24 mouse cellular contexts compared by ENCODE assay signal in genomic region chr17:33829561-33829960, GRCm38 (mm10). TPM values are rescaled to one million over a fixed set of nuclear protein-coding genes. Genes with fewer than 3 reads are reported as not detected.
DNase-seq lines count a peak whose midpoint lies in the region; ATAC-seq and TF ChIP-seq lines count a peak whose summit lies in the region.
"Had no signal": no experiment of that assay in that cellular context is flagged by ENCODE, and none has a peak within 500 bp of the region (broad histone marks: within the 10 kb centered on the region; RNA-seq: fewer than 3 reads in every experiment).

No protein-coding gene starts in this region.

- no peak for ATAC-seq in heart, embryonic 13.5 days (ENCODE audit: extremely low read depth, insufficient number of reproducible peaks, low FRiP score, low TSS enrichment)
- ATAC-seq in liver, embryonic 12.5 days = no peak
- no peak for ATAC-seq in liver, embryonic 11.5 days (replicated peaks; ENCODE audit: low FRiP score)
- no peak for ATAC-seq in liver, postnatal 0 days

- peak overlapping the region; percentile 24; the same call in 1 of the 2 replicates for H3K9ac ChIP-seq in heart, embryonic 13.5 days
- no peak overlapping the region for H3K9ac ChIP-seq in liver, embryonic 12.5 days
- no peak overlapping the region for H3K9ac ChIP-seq in liver, embryonic 11.5 days (ENCODE audit: low read depth, low read length)
- no peak overlapping the region for H3K9ac ChIP-seq in liver, postnatal 0 days (replicated peaks)
- H3K9ac ChIP-seq: embryonic facial prominence, embryonic 15.5 days; limb, embryonic 15.5 days; midbrain, embryonic 12.5 days had no signal

- DNase-seq in adrenal gland, postnatal 10 days = peak; percentile 41
- no peak for DNase-seq in adrenal gland, adult 18-20 months (ENCODE audit: low spot score in 2 of 2)
- DNase-seq in heart, adult 8-10 months (ENCODE audit: low spot score) = no peak
- DNase-seq in liver, embryonic 11.5 days (ENCODE audit: low spot score) = no peak
- DNase-seq in liver, postnatal 0 days = no peak
- no peak for DNase-seq in retina, embryonic 14.5 days (ENCODE audit: low spot score)
- DNase-seq: thymus, adult 18-20 months had no signal

- H3K4me1 ChIP-seq in heart, embryonic 13.5 days = peaks cover 35% of the 10 kb centered on the region
- H3K4me1 ChIP-seq in liver, embryonic 12.5 days = peaks cover 18% of the 10 kb centered on the region
- peaks cover 10% of the 10 kb centered on the region for H3K4me1 ChIP-seq in liver, embryonic 11.5 days (replicated peaks; ENCODE audit: control insufficient read depth, insufficient read depth, low read length)
- peaks cover 19% of the 10 kb centered on the region for H3K4me1 ChIP-seq in liver, postnatal 0 days (ENCODE audit: insufficient read depth)

- TF ChIP-seq EP300 in liver, postnatal 0 days (IDR thresholded peaks at IDR 0.05; ENCODE audit: low read depth) = no peak

- no peaks in the 10 kb centered on the region for H3K9me3 ChIP-seq in heart, embryonic 13.5 days
- no peaks in the 10 kb centered on the region for H3K9me3 ChIP-seq in liver, embryonic 12.5 days (replicated peaks)
- H3K9me3 ChIP-seq in liver, embryonic 11.5 days (ENCODE audit: control insufficient read depth, low read length) = no peaks in the 10 kb centered on the region
- H3K9me3 ChIP-seq in liver, postnatal 0 days (ENCODE audit: low read length) = no peaks in the 10 kb centered on the region
- H3K9me3 ChIP-seq: embryonic facial prominence, embryonic 15.5 days; limb, embryonic 15.5 days; midbrain, embryonic 12.5 days had no signal

- peak overlapping the region; percentile 50; the same call in 1 of the 2 replicates for H3K27ac ChIP-seq in heart, embryonic 13.5 days (replicated peaks)
- 0 out of 2 replicates have a peak overlapping the region, but pooled peaks have one; percentile 57 for H3K27ac ChIP-seq in liver, embryonic 12.5 days
- H3K27ac ChIP-seq in liver, embryonic 11.5 days (ENCODE audit: low read depth, low read length) = no peak overlapping the region; the same call in 1 of the 2 replicates
- peak overlapping the region; percentile 66 for H3K27ac ChIP-seq in liver, postnatal 0 days (ENCODE audit: low read depth)
- H3K27ac ChIP-seq: embryonic facial prominence, embryonic 15.5 days; limb, embryonic 15.5 days; macrophage; midbrain, embryonic 12.5 days had no signal

- 90% methylated on average over 10 of the region's 10 CpGs for WGBS in heart, embryonic 13.5 days
- WGBS in liver, embryonic 12.5 days (ENCODE audit: insufficient replicate concordance) = 83% methylated on average over 10 of the region's 10 CpGs
- 87% methylated on average over 10 of the region's 10 CpGs for WGBS in liver, embryonic 11.5 days
- WGBS in liver, postnatal 0 days (ENCODE audit: insufficient replicate concordance) = 90% methylated on average over 10 of the region's 10 CpGs

- no peak overlapping the region for H3K4me3 ChIP-seq in heart, embryonic 13.5 days
- H3K4me3 ChIP-seq in liver, embryonic 12.5 days = no peak overlapping the region
- H3K4me3 ChIP-seq in liver, embryonic 11.5 days (ENCODE audit: low read depth, low read length) = no peak overlapping the region
- H3K4me3 ChIP-seq in liver, postnatal 0 days (ENCODE audit: low read depth, low read length) = no peak overlapping the region
- H3K4me3 ChIP-seq: embryonic facial prominence, embryonic 15.5 days; limb, embryonic 15.5 days; midbrain, embryonic 12.5 days had no signal

- H3K36me3 ChIP-seq in heart, embryonic 13.5 days = peaks cover 72% of the 10 kb centered on the region
- peaks cover 71% of the 10 kb centered on the region for H3K36me3 ChIP-seq in liver, embryonic 12.5 days
- peaks cover 26% of the 10 kb centered on the region for H3K36me3 ChIP-seq in liver, embryonic 11.5 days (ENCODE audit: control insufficient read depth, insufficient read depth, low read length)
- peaks cover 38% of the 10 kb centered on the region for H3K36me3 ChIP-seq in liver, postnatal 0 days (replicated peaks; ENCODE audit: insufficient read depth, low read length)

- no peak overlapping the region for H3K4me2 ChIP-seq in heart, embryonic 13.5 days
- H3K4me2 ChIP-seq in liver, embryonic 12.5 days = no peak overlapping the region
- H3K4me2 ChIP-seq in liver, embryonic 11.5 days = no peak overlapping the region
- H3K4me2 ChIP-seq in liver, postnatal 0 days (ENCODE audit: low read depth, low read length) = no peak overlapping the region
- H3K4me2 ChIP-seq: embryonic facial prominence, embryonic 15.5 days; limb, embryonic 15.5 days; midbrain, embryonic 12.5 days had no signal

- H3K27me3 ChIP-seq in heart, embryonic 13.5 days (replicated peaks) = no peaks in the 10 kb centered on the region
- H3K27me3 ChIP-seq in liver, embryonic 12.5 days (replicated peaks) = no peaks in the 10 kb centered on the region
- H3K27me3 ChIP-seq in liver, embryonic 11.5 days (replicated peaks; ENCODE audit: control insufficient read depth, insufficient read depth, low read length) = no peaks in the 10 kb centered on the region
- H3K27me3 ChIP-seq in liver, postnatal 0 days (ENCODE audit: insufficient read depth, low read length) = no peaks in the 10 kb centered on the region
- H3K27me3 ChIP-seq: embryonic facial prominence, embryonic 15.5 days; limb, embryonic 15.5 days; midbrain, embryonic 12.5 days had no signal

- TF ChIP-seq CTCF in liver, postnatal 0 days (IDR thresholded peaks at IDR 0.05; ENCODE audit: low read depth) = no peak

RNA-seq across cellular contexts. Expression of gene Ndufa7, which starts 5.2 kb away (rescaled TPM):
- 100 to 1,000 TPM; 564 to 570 TPM for total RNA-seq in adrenal gland, postnatal 10 days (2021)
- total RNA-seq in adrenal gland, adult 18-20 months (2021) = 100 to 1,000 TPM; 487 to 498 TPM
- 527 and 576 TPM in 2 replicates for polyA plus RNA-seq in heart, embryonic 13.5 days (2015; fragmentation: Nextera tagmentation; extraction: Ambion mirVana)
- total RNA-seq in heart, adult 8-10 months (2022) = 100 to 1,000 TPM; 676 to 749 (median 700) TPM
- polyA plus RNA-seq in liver, embryonic 12.5 days (2016; fragmentation: Nextera tagmentation; extraction: Ambion mirVana) = 296 and 311 TPM in 2 replicates
- polyA plus RNA-seq in liver, embryonic 11.5 days (2014; fragmentation: Nextera tagmentation; extraction: Ambion mirVana) = 390 and 411 TPM in 2 replicates
- 379 and 389 TPM in 2 replicates for polyA plus RNA-seq in liver, postnatal 0 days (2015; fragmentation: Nextera tagmentation; extraction: Ambion mirVana)

RNA-seq across cellular contexts. Expression of gene Rps28, which starts 5.2 kb away (rescaled TPM):
- 1,000 to 10,000 TPM; 1,671 to 1,675 TPM for total RNA-seq in adrenal gland, postnatal 10 days (2021)
- total RNA-seq in adrenal gland, adult 18-20 months (2021) = 1,000 to 10,000 TPM; 1,292 to 1,451 TPM
- 570 and 648 TPM in 2 replicates for polyA plus RNA-seq in heart, embryonic 13.5 days (2015; fragmentation: Nextera tagmentation; extraction: Ambion mirVana)
- 100 to 1,000 TPM; 691 to 822 (median 750) TPM for total RNA-seq in heart, adult 8-10 months (2022)
- polyA plus RNA-seq in liver, embryonic 12.5 days (2016; fragmentation: Nextera tagmentation; extraction: Ambion mirVana) = 689 and 715 TPM in 2 replicates
- 1,026 and 1,173 TPM in 2 replicates for polyA plus RNA-seq in liver, embryonic 11.5 days (2014; fragmentation: Nextera tagmentation; extraction: Ambion mirVana)
- 699 and 710 TPM in 2 replicates for polyA plus RNA-seq in liver, postnatal 0 days (2015; fragmentation: Nextera tagmentation; extraction: Ambion mirVana)

RNA-seq across cellular contexts. Expression of gene Cd320, which starts 13.3 kb away (rescaled TPM):
- total RNA-seq in adrenal gland, postnatal 10 days (2021) = 10 to 100 TPM; 29.6 to 39.4 TPM
- total RNA-seq in adrenal gland, adult 18-20 months (2021) = 10 to 100 TPM; 24.0 to 39.7 TPM
- 48.1 and 50.0 TPM in 2 replicates for polyA plus RNA-seq in heart, embryonic 13.5 days (2015; fragmentation: Nextera tagmentation; extraction: Ambion mirVana)
- total RNA-seq in heart, adult 8-10 months (2022) = 10 to 100 TPM; 28.9 to 33.6 (median 33.2) TPM
- 22.2 and 24.1 TPM in 2 replicates for polyA plus RNA-seq in liver, embryonic 12.5 days (2016; fragmentation: Nextera tagmentation; extraction: Ambion mirVana)
- polyA plus RNA-seq in liver, embryonic 11.5 days (2014; fragmentation: Nextera tagmentation; extraction: Ambion mirVana) = 44.1 and 49.7 TPM in 2 replicates
- 16.6 and 17.4 TPM in 2 replicates for polyA plus RNA-seq in liver, postnatal 0 days (2015; fragmentation: Nextera tagmentation; extraction: Ambion mirVana)

RNA-seq across cellular contexts. Expression of gene Kank3, which starts 19.2 kb away (rescaled TPM):
- 100 to 1,000 TPM in 1 of 2 experiments, 10 to 100 TPM in 1; 85.3 to 108 TPM for total RNA-seq in adrenal gland, postnatal 10 days (2021)
- total RNA-seq in adrenal gland, adult 18-20 months (2021) = 10 to 100 TPM; 66.2 to 93.4 TPM
- 40.0 and 47.0 TPM in 2 replicates for polyA plus RNA-seq in heart, embryonic 13.5 days (2015; fragmentation: Nextera tagmentation; extraction: Ambion mirVana)
- 10 to 100 TPM; 44.4 to 64.9 (median 51.3) TPM for total RNA-seq in heart, adult 8-10 months (2022)
- polyA plus RNA-seq in liver, embryonic 12.5 days (2016; fragmentation: Nextera tagmentation; extraction: Ambion mirVana) = 12.6 and 13.2 TPM in 2 replicates
- 21.4 and 23.4 TPM in 2 replicates for polyA plus RNA-seq in liver, embryonic 11.5 days (2014; fragmentation: Nextera tagmentation; extraction: Ambion mirVana)
- polyA plus RNA-seq in liver, postnatal 0 days (2015; fragmentation: Nextera tagmentation; extraction: Ambion mirVana) = 9.4 and 10.6 TPM in 2 replicates

RNA-seq across cellular contexts. Expression of gene Gm7029, which starts 44.1 kb away (rescaled TPM):
- total RNA-seq in adrenal gland, postnatal 10 days (2021) = not detected
- total RNA-seq in adrenal gland, adult 18-20 months (2021) = not detected
- not detected in 2 replicates for polyA plus RNA-seq in heart, embryonic 13.5 days (2015; fragmentation: Nextera tagmentation; extraction: Ambion mirVana)
- total RNA-seq in heart, adult 8-10 months (2022) = not detected
- not detected in 2 replicates for polyA plus RNA-seq in liver, embryonic 12.5 days (2016; fragmentation: Nextera tagmentation; extraction: Ambion mirVana)
- not detected in 2 replicates for polyA plus RNA-seq in liver, embryonic 11.5 days (2014; fragmentation: Nextera tagmentation; extraction: Ambion mirVana)
- not detected in 2 replicates for polyA plus RNA-seq in liver, postnatal 0 days (2015; fragmentation: Nextera tagmentation; extraction: Ambion mirVana)
- total RNA-seq: adrenal gland, adult 2 months; gastrocnemius, postnatal 36 days; layer of hippocampus, postnatal 14 days; left cerebral cortex, postnatal 14 days; MEL; neutrophil, adult 5-6 weeks had no signal
- polyA plus RNA-seq: adrenal gland, adult 2 months; brain, embryonic 14.5 days; embryonic facial prominence, embryonic 15.5 days; forebrain, embryonic 11.5 days; frontal cortex, adult 2 months; hindbrain, embryonic 11.5 days; limb, embryonic 15.5 days; macrophage; midbrain, embryonic 12.5 days; urinary bladder, adult 2 months had no signal
